Mouse (Mus musculus) neural tube, embryonic 13.5 days (tissue): ENCODE results near the gene Tmem203. TPM values are rescaled to one million over a fixed set of nuclear protein-coding genes. Genes with fewer than 3 reads are reported as not detected.

Experiments used
- ATAC-seq: fragments of 200-750 bp; cut with Nextera tagmentation; 2 replicates; pipeline ENCODE4 v1.8.0; 2017; ENCODE audit warnings: low read depth, mild to moderate bottlenecking, moderate TSS enrichment, moderate library complexity
- H3K27ac ChIP-seq: fragments of 300-500 bp; sonication (generic); replicated peaks from 2 replicates; pipeline ENCODE4 v1.5.1; 2015; ENCODE audit warnings: moderate library complexity, mild to moderate bottlenecking, inconsistent platforms
- H3K27me3 ChIP-seq: fragments of 300-500 bp; sonication (generic); 2 replicates; pipeline ENCODE4 v1.6.1; 2015; ENCODE audit warnings: mild to moderate bottlenecking, inconsistent platforms
- H3K36me3 ChIP-seq: fragments of 300-500 bp; sonication (generic); 2 replicates; pipeline ENCODE4 v1.6.1; 2015; ENCODE audit warnings: mild to moderate bottlenecking, inconsistent platforms
- H3K4me1 ChIP-seq: fragments of 300-500 bp; sonication (generic); replicated peaks from 2 replicates; pipeline ENCODE4 v1.6.1; 2015; ENCODE audit warnings: inconsistent platforms
- H3K4me2 ChIP-seq: fragments of 300-500 bp; sonication (generic); 2 replicates; pipeline ENCODE4 v1.6.1; 2015; ENCODE audit warnings: inconsistent platforms, mild to moderate bottlenecking, moderate library complexity
- H3K4me3 ChIP-seq: fragments of 300-500 bp; sonication (generic); 2 replicates; pipeline ENCODE4 v1.5.1; 2015; ENCODE audit warnings: mild to moderate bottlenecking, inconsistent platforms
- H3K9ac ChIP-seq: fragments of 300-500 bp; sonication (generic); 2 replicates; pipeline ENCODE4 v1.6.1; 2015; ENCODE audit warnings: moderate library complexity, mild to moderate bottlenecking, inconsistent platforms
- H3K9me3 ChIP-seq: fragments of 300-500 bp; sonication (generic); 2 replicates; pipeline ENCODE4 v1.6.1; 2016; ENCODE audit warnings: inconsistent platforms
- WGBS: fragments of 180-500 bp; shearing (Covaris S2); methylation state at CpG from one replicate; pipeline ENCODE4 v1.1.7; 2015; 5-methylcytosine and 5-hydroxymethylcytosine counted together
- polyA plus RNA-seq: library from polyadenylated mRNA; unstranded; fragments of >200 nt; fragmentation: Nextera tagmentation; extraction: Ambion mirVana; gene quantifications from 2 replicates; pipeline ENCODE4 v1.2.1, GENCODE M21; 2015

The Tmem203 gene
- polyA plus RNA-seq, 1 experiment from 2014 or later: 18.8 TPM

DNA sequence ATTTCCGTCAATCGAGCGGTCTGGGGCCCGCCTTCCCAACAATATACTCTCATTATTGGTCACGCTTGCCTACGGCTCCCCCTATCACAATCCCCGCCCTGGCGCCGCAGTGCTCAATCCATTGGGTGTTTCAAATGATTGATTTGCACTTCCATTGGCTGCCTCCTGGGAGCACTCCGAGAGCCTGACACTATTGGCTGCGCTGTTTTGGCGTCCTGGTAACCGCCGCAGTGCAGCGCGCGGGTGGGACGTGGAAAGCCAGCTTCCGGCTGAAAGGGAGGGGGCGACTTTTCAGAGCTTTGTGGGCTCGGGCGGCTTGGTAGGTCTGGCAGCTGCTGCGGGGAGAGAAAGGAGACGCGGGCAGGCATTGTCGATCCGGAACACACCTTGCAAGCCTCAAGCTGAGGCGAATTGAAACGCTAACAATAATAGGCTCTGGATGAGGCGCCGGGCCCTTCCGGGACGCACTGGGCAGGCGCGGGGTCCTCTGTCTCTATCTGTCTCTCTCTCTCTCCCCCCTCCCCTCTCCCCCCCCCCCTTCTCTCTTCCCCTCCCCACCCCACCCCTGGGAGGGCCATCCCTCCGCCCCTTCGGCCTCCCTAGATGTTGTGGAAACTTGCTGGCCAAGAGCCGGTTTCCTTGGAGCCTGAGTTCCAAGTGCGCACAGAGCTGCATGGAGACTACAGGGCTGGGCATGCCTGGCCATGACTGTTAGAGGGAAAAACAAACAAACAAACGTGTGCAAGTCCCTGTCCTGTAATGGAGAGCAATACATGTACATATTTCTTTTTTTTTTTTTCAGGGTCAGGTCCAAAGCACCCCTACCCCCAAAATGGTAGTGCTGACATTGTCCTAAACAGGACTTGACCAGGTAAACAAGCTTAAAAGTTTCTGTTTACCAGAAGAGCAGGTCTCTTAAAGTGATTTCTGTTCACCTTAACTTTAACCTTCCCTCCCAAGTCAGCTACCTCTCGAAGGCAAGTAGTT, 30.2 kb upstream of the Tmem203 start:
- peak overlapping the region; percentile 55 for H3K4me2 ChIP-seq
- peaks cover 14% of the 10 kb centered on the region for H3K36me3 ChIP-seq
- peak overlapping the region; percentile 74 for H3K9ac ChIP-seq
- peak overlapping the region; percentile 97 for H3K27ac ChIP-seq
- no peaks in the 10 kb centered on the region for H3K9me3 ChIP-seq
- WGBS: 2% methylated on average over 41 of the region's 41 CpGs
- no peaks in the 10 kb centered on the region for H3K27me3 ChIP-seq
- ATAC-seq: peak; percentile 97
- H3K4me3 ChIP-seq: peak overlapping the region; percentile 50
- H3K4me1 ChIP-seq: peaks cover 30% of the 10 kb centered on the region

DNA sequence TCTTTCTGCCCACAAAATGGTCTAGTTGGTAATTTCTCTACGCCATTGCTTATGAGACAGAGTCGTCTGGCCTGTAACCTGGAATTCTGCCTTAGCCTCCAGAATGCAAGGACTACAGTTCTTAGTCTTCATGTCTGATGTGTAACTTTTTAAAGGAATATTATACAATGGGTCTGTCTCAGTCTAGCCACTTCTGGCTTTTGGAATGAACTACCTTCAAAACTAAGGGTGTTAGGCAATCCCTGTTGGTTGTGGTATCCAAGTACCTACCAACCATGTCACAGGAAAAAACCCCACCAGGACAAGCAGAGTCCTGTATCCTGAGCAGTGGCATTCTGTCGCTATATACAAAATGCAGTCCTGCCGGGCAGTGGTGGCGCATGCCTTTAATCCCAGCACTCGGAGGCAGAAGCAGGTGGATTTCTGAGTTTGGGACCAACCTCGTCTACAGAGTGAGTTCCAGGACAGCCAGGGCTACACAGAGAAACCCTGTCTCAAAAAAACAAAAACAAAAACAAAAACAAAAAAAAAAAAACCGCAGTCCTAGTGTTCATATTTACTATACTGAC, 29.3 kb upstream of the Tmem203 start:
- H3K4me2 ChIP-seq: peak overlapping the region; percentile 55
- no peak overlapping the region for H3K4me3 ChIP-seq
- H3K27me3 ChIP-seq: no peaks in the 10 kb centered on the region; the same call in 1 of the 2 replicates
- WGBS: 82% methylated on average over 8 of the region's 8 CpGs
- peaks cover 14% of the 10 kb centered on the region for H3K36me3 ChIP-seq
- peak overlapping the region; percentile 74; the same call in 1 of the 2 replicates for H3K9ac ChIP-seq
- no peak for ATAC-seq
- H3K4me1 ChIP-seq: peaks cover 30% of the 10 kb centered on the region
- peak overlapping the region; percentile 97 for H3K27ac ChIP-seq
- H3K9me3 ChIP-seq: no peaks in the 10 kb centered on the region

DNA sequence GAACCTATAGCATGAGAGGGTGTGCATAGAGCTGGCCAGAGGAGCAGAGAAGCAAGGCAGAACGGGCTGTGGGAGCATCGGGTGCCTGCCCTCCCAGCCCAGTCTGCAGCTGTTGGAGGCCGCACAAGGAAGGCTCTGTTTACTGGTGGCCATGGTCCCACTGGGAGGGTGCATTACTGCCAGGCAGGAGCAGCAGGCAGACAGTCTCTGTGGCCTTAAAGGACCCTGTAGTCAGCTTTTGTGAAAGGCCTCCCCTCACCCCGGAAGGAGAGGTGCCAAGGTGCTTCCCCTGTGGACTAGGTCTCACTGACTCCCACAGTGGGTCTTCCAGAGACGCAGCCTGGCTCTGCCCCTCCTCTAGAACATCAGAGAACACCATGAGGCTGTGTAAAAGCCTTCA, 28.4 kb upstream of the Tmem203 start:
- Histone ChIP-seq H3K4me2 (no peak overlapping the region), H3K9me3 (no peaks in the 10 kb centered on the region), H3K27me3 (no peaks in the 10 kb centered on the region; the same call in 1 of the 2 replicates), H3K27ac (no peak overlapping the region), H3K4me3 (no peak overlapping the region), H3K4me1 (peaks cover 30% of the 10 kb centered on the region), H3K36me3 (peaks cover 5% of the 10 kb centered on the region), H3K9ac (no peak overlapping the region)
- ATAC-seq: no peak
- WGBS: 81% methylated on average over 5 of the region's 5 CpGs

DNA sequence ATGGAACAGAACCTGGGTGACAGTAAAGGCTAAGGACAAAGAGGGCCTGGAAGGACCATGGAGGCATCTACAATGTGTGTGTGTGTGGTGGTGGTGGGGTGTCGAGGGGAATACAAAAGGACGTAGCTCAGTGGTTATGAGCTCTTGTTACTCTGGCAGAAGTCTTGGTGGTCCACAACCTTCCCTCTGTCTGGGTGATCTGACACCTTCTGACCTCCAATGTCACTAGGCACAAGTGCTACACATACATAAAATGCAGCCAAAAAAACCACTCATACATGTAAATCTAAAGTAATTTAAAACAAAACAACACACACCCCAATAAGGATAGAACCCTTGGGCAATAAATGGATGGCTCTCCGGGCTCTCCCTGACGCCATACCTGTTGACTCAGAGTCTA, 27.8 kb upstream of the Tmem203 start:
- Histone ChIP-seq H3K27me3 (no peaks in the 10 kb centered on the region; the same call in 1 of the 2 replicates), H3K27ac (no peak overlapping the region), H3K36me3 (no peaks in the 10 kb centered on the region), H3K9ac (no peak overlapping the region), H3K4me3 (no peak overlapping the region), H3K9me3 (no peaks in the 10 kb centered on the region), H3K4me1 (peaks cover 30% of the 10 kb centered on the region), H3K4me2 (no peak overlapping the region)
- 85% methylated on average over 4 of the region's 4 CpGs for WGBS
- ATAC-seq: no peak

DNA sequence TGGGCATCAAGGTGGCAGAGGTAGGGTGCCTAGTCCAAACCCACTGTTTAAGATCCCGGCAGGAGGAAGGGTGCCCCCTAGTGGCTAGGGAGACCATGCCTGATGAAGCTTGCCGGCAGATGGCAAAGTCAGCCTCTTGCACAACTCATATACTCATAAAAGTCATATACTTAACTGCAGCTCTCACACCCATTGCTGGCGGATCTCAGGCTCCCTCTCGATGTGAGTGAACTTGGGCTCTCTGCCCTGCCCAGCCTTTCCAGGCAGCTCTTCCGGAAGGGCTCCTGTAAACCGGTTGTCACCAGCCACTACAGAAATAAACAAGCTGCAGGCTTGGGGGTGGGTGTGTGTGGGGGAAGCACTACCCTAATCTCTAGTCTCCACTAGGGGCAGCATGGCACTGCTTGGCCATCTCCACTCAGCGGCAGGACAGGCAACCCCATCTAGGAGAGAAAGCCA, 26.8 kb upstream of the Tmem203 start:
- Histone ChIP-seq H3K4me1 (peaks cover 23% of the 10 kb centered on the region), H3K4me2 (peak overlapping the region; percentile 42), H3K9ac (peak overlapping the region; percentile 44; the same call in 1 of the 2 replicates), H3K27ac (peak overlapping the region; percentile 69; the same call in 1 of the 2 replicates), H3K36me3 (no peaks in the 10 kb centered on the region), H3K4me3 (peak overlapping the region; percentile 20), H3K27me3 (no peaks in the 10 kb centered on the region; the same call in 1 of the 2 replicates), H3K9me3 (no peaks in the 10 kb centered on the region)
- WGBS: 0% methylated on average over 7 of the region's 7 CpGs
- no peak for ATAC-seq

DNA sequence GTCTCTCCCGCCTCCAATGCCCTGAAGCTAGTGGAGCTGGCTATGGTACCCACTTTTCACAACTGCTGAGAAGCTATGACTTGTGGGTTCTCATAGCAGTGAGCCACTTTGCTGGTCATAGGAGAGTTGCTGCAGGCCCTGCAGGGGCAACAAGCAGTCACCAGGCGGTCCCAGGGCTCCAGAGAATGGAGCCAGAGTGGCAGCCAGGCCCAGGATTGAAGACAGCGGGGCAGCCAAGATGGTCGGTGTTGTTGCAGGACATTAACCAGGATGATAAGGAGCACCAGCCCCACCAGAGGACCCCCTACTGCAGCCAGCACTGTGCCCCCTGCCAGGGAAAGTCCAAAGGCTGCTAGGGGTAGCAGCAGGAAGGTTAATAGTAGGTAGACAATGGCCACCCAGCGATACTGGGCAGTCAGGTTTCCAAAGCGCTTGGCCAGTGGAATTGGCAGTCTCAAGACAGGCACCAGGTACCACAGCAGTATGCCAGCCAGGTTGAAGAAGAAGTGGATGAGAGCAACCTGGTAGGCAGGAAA, 26.2 kb upstream of the Tmem203 start:
- no peak for ATAC-seq
- 68% methylated on average over 6 of the region's 6 CpGs for WGBS
- Histone ChIP-seq H3K4me2 (peak overlapping the region; percentile 42), H3K27ac (no peak overlapping the region; the same call in 1 of the 2 replicates), H3K27me3 (no peaks in the 10 kb centered on the region; the same call in 1 of the 2 replicates), H3K4me3 (peak overlapping the region; percentile 20; the same call in 1 of the 2 replicates), H3K4me1 (peaks cover 18% of the 10 kb centered on the region), H3K9me3 (no peaks in the 10 kb centered on the region), H3K36me3 (no peaks in the 10 kb centered on the region), H3K9ac (peak overlapping the region; percentile 44; the same call in 1 of the 2 replicates)

DNA sequence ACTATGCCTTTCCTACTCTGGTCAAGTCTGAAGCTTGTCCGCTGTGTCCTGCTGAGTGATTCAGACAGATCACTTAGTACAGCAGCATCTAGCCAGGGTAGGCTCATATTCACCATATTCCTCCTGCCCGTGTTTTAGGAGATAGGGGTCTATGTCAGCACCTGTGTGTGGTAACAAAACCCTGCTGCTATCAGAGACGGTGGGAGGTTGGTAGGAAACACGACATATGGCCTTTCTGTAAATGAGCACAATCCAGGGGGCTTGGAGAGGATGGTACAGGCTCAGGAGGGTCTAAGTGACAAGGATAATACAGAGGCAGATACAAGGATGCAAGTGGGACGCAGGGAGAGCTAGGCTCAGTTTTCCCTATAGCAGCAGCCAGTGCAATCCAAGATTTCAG, 25.7 kb upstream of the Tmem203 start:
- Histone ChIP-seq H3K9me3 (no peaks in the 10 kb centered on the region), H3K27ac (no peak overlapping the region), H3K36me3 (no peaks in the 10 kb centered on the region), H3K4me2 (no peak overlapping the region), H3K27me3 (no peaks in the 10 kb centered on the region; the same call in 1 of the 2 replicates), H3K4me3 (no peak overlapping the region), H3K4me1 (peaks cover 18% of the 10 kb centered on the region), H3K9ac (no peak overlapping the region)
- WGBS: 85% methylated on average over 5 of the region's 5 CpGs
- ATAC-seq: no peak

DNA sequence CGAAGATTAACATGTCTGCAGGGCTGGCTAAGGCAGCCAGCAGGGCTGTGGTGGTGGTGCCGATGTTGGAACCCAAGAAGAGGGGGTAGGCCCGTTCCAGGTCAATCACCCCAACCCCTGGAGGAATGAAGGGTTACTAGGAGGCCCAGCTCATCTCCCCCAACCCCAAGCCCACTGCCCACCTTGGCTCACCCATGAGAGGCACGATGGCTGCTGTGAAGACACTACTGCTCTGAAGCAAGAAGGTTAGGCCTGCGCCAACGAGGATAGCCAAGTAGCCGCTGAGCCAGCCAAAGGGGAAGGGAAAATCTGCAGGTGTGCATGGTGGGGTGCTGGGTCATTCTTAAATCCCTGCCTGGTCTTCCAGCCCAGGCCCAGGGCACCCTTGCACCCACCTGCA, 24.7 kb upstream of the Tmem203 start:
- 91% methylated on average over 7 of the region's 7 CpGs for WGBS

DNA sequence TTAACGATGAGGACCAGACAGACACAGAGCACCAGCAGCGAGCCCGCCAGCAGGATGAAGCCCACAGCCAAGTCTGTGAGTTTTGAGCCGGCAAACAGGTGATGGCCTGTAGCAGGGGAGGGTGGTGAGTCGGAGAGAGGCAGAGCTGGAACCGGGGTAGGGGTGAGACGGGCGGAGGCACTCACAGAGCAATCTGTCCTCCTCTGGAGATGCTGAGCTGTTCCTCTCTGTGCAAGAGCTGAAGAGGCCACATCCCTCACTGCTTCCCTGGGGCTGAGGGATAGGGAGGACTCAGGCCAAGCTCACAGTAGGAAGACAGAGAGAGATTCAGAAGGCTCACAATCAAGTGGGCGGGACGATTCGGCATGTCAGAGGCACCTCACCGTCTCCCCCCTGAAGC, 24.2 kb upstream of the Tmem203 start:
- 63% methylated on average over 12 of the region's 12 CpGs for WGBS

More for the DNA sequence above, 24.7 kb upstream of the Tmem203 start:
- H3K9ac ChIP-seq: no peak overlapping the region; the same call in 1 of the 2 replicates
- H3K4me1 ChIP-seq: peaks cover 14% of the 10 kb centered on the region
- ATAC-seq: no peak
- H3K4me2 ChIP-seq: no peak overlapping the region
- H3K4me3 ChIP-seq: no peak overlapping the region
- no peaks in the 10 kb centered on the region for H3K9me3 ChIP-seq
- H3K27ac ChIP-seq: no peak overlapping the region
- H3K27me3 ChIP-seq: no peaks in the 10 kb centered on the region; the same call in 1 of the 2 replicates
- no peaks in the 10 kb centered on the region for H3K36me3 ChIP-seq

DNA sequence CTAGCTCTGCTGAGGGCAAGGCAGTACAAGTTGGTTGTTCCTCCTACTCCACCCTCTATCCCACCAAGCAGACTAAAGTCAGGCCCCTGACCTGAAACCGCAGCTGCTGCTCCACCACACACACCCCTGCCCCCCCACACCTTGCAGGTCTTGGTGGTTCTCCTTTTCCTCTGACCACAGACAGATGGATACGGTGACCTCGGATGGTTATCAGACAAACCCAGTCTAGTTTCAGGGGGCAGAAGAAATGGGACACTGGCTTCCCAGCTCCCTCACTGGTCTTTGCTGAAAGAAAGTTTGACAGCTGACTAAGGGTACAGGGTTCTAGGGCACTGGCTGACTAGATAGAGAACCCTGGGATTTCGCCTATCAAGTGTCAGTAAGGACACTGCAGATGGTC, 21.8 kb upstream of the Tmem203 start:
- Histone ChIP-seq H3K9ac (no peak overlapping the region), H3K36me3 (no peaks in the 10 kb centered on the region), H3K4me1 (peaks cover 8% of the 10 kb centered on the region), H3K4me2 (no peak overlapping the region), H3K4me3 (no peak overlapping the region), H3K9me3 (no peaks in the 10 kb centered on the region), H3K27ac (no peak overlapping the region), H3K27me3 (no peaks in the 10 kb centered on the region; the same call in 1 of the 2 replicates)
- WGBS: 82% methylated on average over 4 of the region's 4 CpGs
- no peak for ATAC-seq

More for the DNA sequence above, 24.2 kb upstream of the Tmem203 start:
- no peaks in the 10 kb centered on the region for H3K36me3 ChIP-seq
- H3K4me3 ChIP-seq: no peak overlapping the region
- no peak overlapping the region for H3K4me2 ChIP-seq
- H3K27ac ChIP-seq: no peak overlapping the region
- no peak for ATAC-seq
- no peak overlapping the region; the same call in 1 of the 2 replicates for H3K9ac ChIP-seq
- H3K9me3 ChIP-seq: no peaks in the 10 kb centered on the region
- no peaks in the 10 kb centered on the region; the same call in 1 of the 2 replicates for H3K27me3 ChIP-seq
- H3K4me1 ChIP-seq: peaks cover 10% of the 10 kb centered on the region

DNA sequence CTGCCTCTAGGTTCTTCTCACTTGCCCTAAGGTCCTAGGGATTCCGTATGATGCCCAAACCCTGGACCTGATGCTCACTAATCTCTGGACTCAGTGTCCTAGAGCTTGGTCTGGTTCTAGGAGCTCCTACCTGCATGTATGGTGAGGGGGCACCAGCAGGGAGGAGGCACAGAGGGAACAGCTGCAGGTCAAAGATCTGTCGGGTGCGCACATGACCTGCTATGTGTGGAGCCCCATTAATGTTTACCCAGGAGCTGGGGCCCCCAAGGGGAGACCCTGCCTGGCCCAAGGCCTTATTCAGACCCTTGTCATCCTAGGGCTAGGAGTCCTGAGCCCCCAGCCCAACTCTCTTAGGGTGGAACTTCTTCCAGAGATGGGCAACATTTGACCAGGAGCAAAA, 21.2 kb upstream of the Tmem203 start, which contains the start of gene Slc34a3:
Gene Slc34a3, minus strand, starts transcription at position 315 of the 400 bp plus-strand sequence.
- H3K4me1 ChIP-seq: peaks cover 1% of the 10 kb centered on the region
- H3K9me3 ChIP-seq: no peaks in the 10 kb centered on the region
- no peaks in the 10 kb centered on the region for H3K36me3 ChIP-seq
- no peak within 1 kb of the TSS for H3K27ac ChIP-seq
- no peaks in the 10 kb centered on the region; the same call in 1 of the 2 replicates for H3K27me3 ChIP-seq
- H3K9ac ChIP-seq: no peak within 1 kb of the TSS
- no peak within 1 kb of the TSS for H3K4me3 ChIP-seq
- ATAC-seq: no peak
- no peak within 1 kb of the TSS for H3K4me2 ChIP-seq
- 79% methylated on average over 3 of the region's 3 CpGs for WGBS
